In the genomic region with DNA sequence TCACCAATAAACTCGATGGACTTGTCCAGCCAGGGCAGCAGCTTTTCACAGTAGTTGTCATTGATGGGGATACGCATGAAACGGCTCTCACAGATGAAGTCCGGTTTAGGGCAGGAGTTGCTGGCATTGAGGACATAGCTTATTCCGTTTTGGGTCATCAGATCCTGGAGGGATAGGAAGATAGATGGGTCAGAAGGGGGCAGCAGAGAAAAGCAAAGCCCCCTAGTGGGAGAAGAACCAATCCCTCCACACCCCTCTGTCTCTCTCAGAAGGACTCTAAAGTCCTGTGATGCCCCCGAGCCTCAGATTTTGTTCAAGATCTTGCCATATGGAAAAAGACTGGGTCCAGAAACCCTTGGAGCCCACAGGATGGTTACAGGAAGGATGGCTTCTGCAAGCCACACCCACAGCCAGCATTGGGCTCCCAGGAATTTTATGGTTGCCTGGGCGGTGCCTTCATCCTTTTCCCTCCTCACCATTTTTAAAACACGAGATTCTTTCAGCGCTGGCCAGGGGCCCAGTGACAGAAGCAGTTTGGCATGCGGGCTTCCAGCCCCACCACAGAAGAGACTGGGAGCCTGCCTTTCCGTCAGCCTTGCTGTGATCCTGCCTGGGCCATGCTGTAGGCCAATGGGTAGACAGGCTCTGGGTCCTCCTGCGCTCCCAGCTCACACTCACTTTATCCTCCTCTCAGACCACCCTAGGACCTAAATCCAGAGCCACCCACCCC, we compare ENCODE assay signal across 9 mouse cellular contexts. TPM values are rescaled to one million over a fixed set of nuclear protein-coding genes. Genes with fewer than 3 reads are reported as not detected.
DNase-seq lines count a peak whose midpoint lies in the region.
"Had no signal": no experiment of that assay in that cellular context is flagged by ENCODE, and none has a peak within 500 bp of the region (broad histone marks: within the 10 kb centered on the region; RNA-seq: fewer than 3 reads in every experiment).

No protein-coding gene starts in this region.

- DNase-seq in ovary, postnatal 36 days (ENCODE audit: low spot score): peak; percentile 22
- DNase-seq in ovary, postnatal 14 days (ENCODE audit: low spot score): no peak
- DNase-seq in cerebellum, adult 9-10 months: peak; percentile 63
- DNase-seq in heart, adult 9 months (ENCODE audit: low spot score in 2 of 2): peak; percentile 71 to 82
- peak; percentile 34 to 56 for DNase-seq in kidney, postnatal 4 days
- no peak for DNase-seq in left cerebral cortex, adult 8-10 months (ENCODE audit: low spot score in 2 of 2)
- DNase-seq in c-Kit-positive CD71-positive TER-119-positive erythroid progenitor cells, embryonic 14.5 days (ENCODE audit: low spot score): no peak
- no peak for DNase-seq in frontal cortex, postnatal 36 days (ENCODE audit: low spot score in 2 of 2)

RNA-seq across cellular contexts. Expression of a gene that starts 11.9 kb away (rescaled TPM):
- total RNA-seq in left cerebral cortex, adult 8-10 months (2022): 100 to 1,000 TPM; 127 to 151 (median 133) TPM

RNA-seq across cellular contexts. Expression of a gene that starts 22.9 kb away (rescaled TPM):
- 10 to 100 TPM; 32.6 to 34.9 (median 33.7) TPM for total RNA-seq in left cerebral cortex, adult 8-10 months (2022)

RNA-seq across cellular contexts. Expression of a gene that starts 36.8 kb away (rescaled TPM):
- not detected for total RNA-seq in left cerebral cortex, adult 8-10 months (2022)
- total RNA-seq: layer of hippocampus, adult 18-20 months had no signal

RNA-seq across cellular contexts. Expression of a gene that starts 52.1 kb away (rescaled TPM):
- not detected for total RNA-seq in left cerebral cortex, adult 8-10 months (2022)
- total RNA-seq: layer of hippocampus, adult 18-20 months had no signal

Comparison
In these comparisons a context has a peak if more than half of its experiments do, and no peak if none do; other contexts are left out.
1. DNase-seq: peak in ovary, postnatal 36 days (single experiment), cerebellum, adult 9-10 months (single experiment), heart, adult 9 months (2 of 2) and kidney, postnatal 4 days (2 of 2); none in ovary, postnatal 14 days (single experiment), left cerebral cortex, adult 8-10 months (0 of 2), c-Kit-positive CD71-positive TER-119-positive erythroid progenitor cells, embryonic 14.5 days (single experiment) and frontal cortex, postnatal 36 days (0 of 2).